Mouse (Mus musculus) liver, embryonic 14.5 days (tissue): ENCODE measurements around the gene Mrps5. TPM values are rescaled to one million over a fixed set of nuclear protein-coding genes. Genes with fewer than 3 reads are reported as not detected.

Source experiments
- ATAC-seq: fragments of 200-750 bp; cut with Nextera tagmentation; 2 replicates; pipeline ENCODE4 v1.8.0; 2017; ENCODE audit warnings: moderate number of reproducible peaks, mild to moderate bottlenecking, moderate library complexity; ENCODE audit not compliant: insufficient read depth
- DNase-seq, 3 experiments: peaks; one replicate each; pipeline ENCODE4 v3.0.0-alpha.2; 2012 to 2013; ENCODE audit warnings: low read depth in 3 of 3, low spot score in 3 of 3
- H3K27ac ChIP-seq: fragments of 300-500 bp; sonication (generic); 2 replicates; pipeline ENCODE4 v1.5.1; 2014; ENCODE audit warnings: moderate library complexity, mild to moderate bottlenecking, control low read depth, inconsistent platforms
- H3K27me3 ChIP-seq: fragments of 300-500 bp; sonication (generic); 2 replicates; pipeline ENCODE4 v1.6.1; 2014; ENCODE audit warnings: mild to moderate bottlenecking, low read length, moderate library complexity; ENCODE audit not compliant: control insufficient read depth, insufficient read depth
- H3K36me3 ChIP-seq: fragments of 300-500 bp; sonication (generic); replicated peaks from 2 replicates; pipeline ENCODE4 v1.6.1; 2014; ENCODE audit warnings: low read depth; ENCODE audit not compliant: control insufficient read depth, insufficient read depth
- H3K4me1 ChIP-seq, 2 experiments: fragments of 200-500 bp in 1 of 2; fragments of 300-500 bp in 1 of 2; sonication (generic) in 1 of 2; replicated peaks; 2 replicates each; pipeline ENCODE4 v1.6.1; 2012 to 2014; ENCODE audit warnings: antibody characterized with exemption in 1 of 2, inconsistent platforms in 1 of 2, low read length in 1 of 2; ENCODE audit not compliant: control insufficient read depth in 2 of 2, insufficient read depth in 2 of 2
- H3K4me2 ChIP-seq: fragments of 300-500 bp; sonication (generic); 2 replicates; pipeline ENCODE4 v1.6.1; 2014; ENCODE audit warnings: low read depth, mild to moderate bottlenecking, control low read depth, moderate library complexity
- H3K4me3 ChIP-seq, 2 experiments: fragments of 200-500 bp in 1 of 2; fragments of 300-500 bp in 1 of 2; sonication (generic) in 1 of 2; 2 replicates each; pipeline ENCODE4 v1.5.1; 2012 to 2014; ENCODE audit warnings: low read depth in 2 of 2, low read length in 2 of 2, mild to moderate bottlenecking in 2 of 2, control low read depth in 1 of 2, inconsistent platforms in 1 of 2, moderate library complexity in 1 of 2; ENCODE audit not compliant: insufficient read depth in 1 of 2
- H3K9ac ChIP-seq: fragments of 300-500 bp; sonication (generic); replicated peaks from 2 replicates; pipeline ENCODE4 v1.6.1; 2014; ENCODE audit warnings: mild to moderate bottlenecking, control low read depth, moderate library complexity
- H3K9me3 ChIP-seq: fragments of 300-500 bp; sonication (generic); 2 replicates; pipeline ENCODE4 v1.6.1; 2016; ENCODE audit warnings: low read length, mixed read lengths; ENCODE audit not compliant: control insufficient read depth
- CTCF ChIP-seq: IDR thresholded peaks from 2 replicates; pipeline ENCODE4 v1.5.1; 2016; ENCODE audit warnings: antibody characterized with exemption, low read depth, control low read depth
- EP300 ChIP-seq: IDR thresholded peaks from 2 replicates; pipeline ENCODE4 v1.6.1; 2016; ENCODE audit warnings: antibody characterized with exemption, low read depth
- WGBS: fragments of 180-500 bp; shearing (Covaris S2); extraction: QIAGEN DNeasy Blood & Tissue Kit; methylation state at CpG from one replicate; pipeline ENCODE4 v1.1.7; 2014; ENCODE audit not compliant: insufficient replicate concordance; 5-methylcytosine and 5-hydroxymethylcytosine counted together
- polyA plus RNA-seq, 2 experiments: library from polyadenylated mRNA; depleted of rRNA in 1 of 2; stranded (reverse) in 1 of 2; unstranded in 1 of 2; fragments of >200 nt; fragmentation: Nextera tagmentation in 1 of 2; extraction: Ambion mirVana in 1 of 2; gene quantifications; 2 replicates each; pipeline versions ENCODE4 v1.2.1 to v1.2.3; 2012 to 2014

Mrps5 gene
- polyA plus RNA-seq, 2 experiments = 46.4 to 80.1 TPM

DNA sequence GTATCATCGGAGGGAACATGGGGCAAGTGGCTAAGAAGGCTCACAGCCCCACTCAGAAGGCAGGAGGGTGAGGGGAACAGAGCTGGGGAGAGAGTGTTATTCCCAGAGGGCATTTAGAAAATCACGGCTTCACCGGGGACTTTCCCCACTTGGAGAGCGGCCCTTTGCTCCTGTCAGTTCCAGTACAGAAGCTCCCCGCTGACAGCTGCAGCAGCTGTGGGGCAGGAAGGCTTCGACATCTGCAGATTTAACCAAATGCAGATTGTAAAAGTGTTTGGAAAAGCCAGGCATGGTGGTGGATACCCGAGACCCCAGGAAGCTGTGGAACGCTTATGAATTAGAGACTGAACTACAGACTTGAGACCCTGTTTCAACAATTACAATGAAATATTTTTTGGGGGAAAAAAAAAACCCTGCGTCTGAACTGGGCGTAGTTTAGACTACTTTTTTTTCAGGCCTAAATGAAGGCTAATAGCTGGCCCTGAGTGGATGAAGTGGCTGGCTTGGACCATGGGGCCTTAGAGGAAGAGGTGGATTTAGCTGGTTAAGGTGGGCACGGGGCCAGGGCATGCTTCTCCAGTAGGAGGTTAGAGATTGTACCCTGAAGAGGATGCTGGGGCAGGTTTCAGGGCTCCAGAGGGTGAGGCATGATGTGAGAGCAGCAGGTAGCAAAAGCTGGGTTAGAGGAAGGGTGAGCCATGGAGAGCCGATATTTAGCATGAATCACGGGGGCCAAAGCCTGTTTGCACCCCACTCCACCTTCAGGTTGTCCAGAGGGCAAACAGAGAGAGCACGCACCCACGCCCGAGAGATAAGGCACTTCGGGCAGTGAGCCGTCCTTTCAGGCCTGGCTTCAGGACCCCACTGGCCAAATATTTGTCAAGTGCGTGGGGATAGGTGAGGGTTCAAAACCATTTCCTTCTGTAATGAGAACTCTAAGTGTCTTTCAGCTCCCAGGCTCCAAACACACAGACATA lies 57.0 kb downstream of the Mrps5 start:
- Histone ChIP-seq H3K4me1 (no peaks in the 10 kb centered on the region), H3K9me3 (no peaks in the 10 kb centered on the region), H3K27ac (no peak overlapping the region), H3K4me2 (no peak overlapping the region), H3K4me3 (no peak overlapping the region), H3K27me3 (no peaks in the 10 kb centered on the region), H3K36me3 (no peaks in the 10 kb centered on the region), H3K9ac (no peak overlapping the region)
- no peak for TF ChIP-seq CTCF
- TF ChIP-seq EP300 = no peak
- WGBS = 53% methylated on average over 19 of the region's 19 CpGs
- ATAC-seq (no peak), DNase-seq (no peak)

DNA sequence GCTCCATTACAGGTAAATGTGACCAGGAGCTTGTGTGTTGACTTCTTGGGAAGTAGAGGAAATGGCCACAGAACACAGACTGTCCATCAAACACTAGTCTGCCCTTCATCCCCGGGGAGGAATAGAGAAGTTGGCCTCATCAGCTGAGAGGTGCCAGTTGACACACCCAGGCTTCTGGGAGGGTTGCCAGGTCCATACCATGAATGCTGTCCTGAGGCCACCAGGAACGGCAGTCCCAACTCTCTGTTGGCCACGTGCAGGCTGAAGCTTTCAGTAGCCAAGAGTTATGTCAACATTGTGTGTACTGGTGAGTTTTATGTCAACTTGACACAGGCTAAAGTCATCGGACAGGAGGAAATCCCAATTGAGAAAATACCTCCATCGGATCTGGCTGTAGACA lies 59.9 kb downstream of the Mrps5 start:
- H3K9ac ChIP-seq = no peak overlapping the region
- no peak overlapping the region for H3K4me3 ChIP-seq
- no peak overlapping the region for H3K27ac ChIP-seq
- H3K4me1 ChIP-seq = no peaks in the 10 kb centered on the region
- WGBS = 47% methylated on average over 5 of the region's 5 CpGs
- H3K27me3 ChIP-seq = no peaks in the 10 kb centered on the region; the same call in 1 of the 2 replicates
- H3K36me3 ChIP-seq = no peaks in the 10 kb centered on the region
- TF ChIP-seq EP300 = no peak
- no peak for TF ChIP-seq CTCF
- no peaks in the 10 kb centered on the region for H3K9me3 ChIP-seq
- ATAC-seq = no peak
- H3K4me2 ChIP-seq = no peak overlapping the region
- DNase-seq = no peak

DNA sequence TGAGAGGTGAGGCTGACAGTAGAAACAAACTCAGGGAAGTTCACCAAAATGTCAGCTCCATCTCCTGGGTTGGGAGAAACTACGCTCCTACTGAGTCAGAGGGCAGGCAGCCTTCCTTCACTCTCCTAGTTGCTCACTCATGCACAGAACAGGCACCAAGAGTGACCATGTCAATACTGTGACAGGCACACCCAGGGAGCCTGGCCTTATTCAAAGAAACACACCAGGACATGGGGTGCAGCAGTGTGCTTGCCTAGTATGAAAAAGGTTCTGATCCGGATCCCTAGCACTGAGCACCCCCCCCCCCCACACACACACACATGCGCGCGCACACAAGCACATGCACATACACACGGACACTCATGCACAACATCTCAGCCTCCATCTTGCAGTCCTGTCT lies 61.1 kb downstream of the Mrps5 start:
- 71% methylated on average over 6 of the region's 6 CpGs for WGBS

DNA sequence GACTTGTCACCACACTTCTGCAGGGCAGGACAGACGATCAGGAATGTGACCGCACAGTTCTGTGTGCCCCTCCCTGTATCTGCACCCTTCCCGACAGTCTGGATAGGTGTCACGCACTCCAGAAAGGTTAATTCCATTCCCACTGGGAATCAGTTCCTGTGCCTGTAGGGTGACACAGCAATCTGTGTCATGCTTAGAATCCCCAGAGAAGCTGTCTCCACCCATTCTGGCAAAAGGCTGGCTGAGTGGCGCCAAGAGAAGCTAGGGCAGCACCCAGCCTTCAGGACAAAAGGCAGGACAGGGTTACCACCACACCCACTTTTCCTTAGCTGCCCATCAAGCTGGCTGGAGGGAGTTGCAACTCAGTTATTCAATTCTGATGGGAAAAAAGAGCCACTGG lies 62.9 kb downstream of the Mrps5 start:
- DNase-seq (no peak), ATAC-seq (no peak)
- TF ChIP-seq EP300 (no peak), CTCF (no peak)
- 57% methylated on average over 5 of the region's 5 CpGs for WGBS
- H3K9me3 ChIP-seq = no peaks in the 10 kb centered on the region
- no peaks in the 10 kb centered on the region for H3K4me1 ChIP-seq
- H3K27ac ChIP-seq = no peak overlapping the region
- H3K4me2 ChIP-seq = no peak overlapping the region
- H3K36me3 ChIP-seq = no peaks in the 10 kb centered on the region
- H3K4me3 ChIP-seq = no peak overlapping the region
- H3K9ac ChIP-seq = no peak overlapping the region
- peaks cover 12% of the 10 kb centered on the region for H3K27me3 ChIP-seq

More for the DNA sequence above, 61.1 kb downstream of the Mrps5 start:
- no peaks in the 10 kb centered on the region for H3K9me3 ChIP-seq
- no peaks in the 10 kb centered on the region for H3K36me3 ChIP-seq
- TF ChIP-seq CTCF (no peak), EP300 (no peak)
- no peak overlapping the region for H3K4me3 ChIP-seq
- no peaks in the 10 kb centered on the region; the same call in 1 of the 2 replicates for H3K27me3 ChIP-seq
- DNase-seq = no peak
- H3K9ac ChIP-seq = no peak overlapping the region
- no peak overlapping the region for H3K4me2 ChIP-seq
- no peak for ATAC-seq
- H3K4me1 ChIP-seq = no peaks in the 10 kb centered on the region
- H3K27ac ChIP-seq = no peak overlapping the region

DNA sequence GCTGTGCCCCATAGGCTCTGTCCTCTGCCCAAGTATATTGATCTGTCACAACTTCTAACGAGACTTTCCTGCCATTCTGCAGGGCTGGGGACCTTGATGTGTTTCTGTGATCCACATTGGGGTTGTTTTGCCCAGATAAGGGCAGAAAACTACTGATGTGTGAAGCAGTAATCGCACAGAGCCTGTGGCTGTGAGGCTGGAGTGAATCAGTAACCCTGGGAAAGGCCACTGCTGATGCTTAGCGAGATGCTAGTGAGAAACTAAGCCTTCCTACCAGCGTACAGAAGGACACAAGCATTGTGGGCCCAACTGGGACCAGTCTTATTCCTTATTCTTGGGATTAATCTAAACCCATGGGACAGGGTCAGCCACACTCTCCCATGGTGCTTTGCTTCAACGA lies 64.6 kb downstream of the Mrps5 start:
- Histone ChIP-seq H3K27ac (no peak overlapping the region), H3K4me2 (no peak overlapping the region), H3K4me1 (no peaks in the 10 kb centered on the region), H3K9me3 (no peaks in the 10 kb centered on the region), H3K4me3 (no peak overlapping the region), H3K36me3 (no peaks in the 10 kb centered on the region), H3K9ac (no peak overlapping the region), H3K27me3 (peaks cover 28% of the 10 kb centered on the region)
- ATAC-seq = no peak
- 44% methylated on average over 5 of the region's 5 CpGs for WGBS
- TF ChIP-seq CTCF = no peak
- no peak for TF ChIP-seq EP300
- no peak for DNase-seq
